Mouse (Mus musculus) midbrain, embryonic 13.5 days (tissue): ENCODE measurements at regions not wholly inside any gene's neighbourhood (a gene's known extent, or its start where the extent isn't known, plus 50 kb on each side); places are given as distances from the start of the nearest gene placed in this dataset.

Experiments
- ATAC-seq: fragments of 200-750 bp; cut with Nextera tagmentation; 2 replicates; pipeline ENCODE4 v1.8.0; 2017; ENCODE audit warnings: mild to moderate bottlenecking, moderate TSS enrichment, moderate library complexity
- H3K27ac ChIP-seq: fragments of 300-500 bp; sonication (generic); 2 replicates; pipeline ENCODE4 v1.5.1; 2015; ENCODE audit warnings: inconsistent platforms, mild to moderate bottlenecking, moderate library complexity
- H3K27me3 ChIP-seq: fragments of 300-500 bp; sonication (generic); 2 replicates; pipeline ENCODE4 v1.6.1; 2015; ENCODE audit warnings: mild to moderate bottlenecking, inconsistent platforms
- H3K36me3 ChIP-seq: fragments of 300-500 bp; sonication (generic); 2 replicates; pipeline ENCODE4 v1.6.1; 2015; ENCODE audit warnings: mild to moderate bottlenecking, inconsistent platforms
- H3K4me1 ChIP-seq: fragments of 300-500 bp; sonication (generic); replicated peaks from 2 replicates; pipeline ENCODE4 v1.6.1; 2015; ENCODE audit warnings: inconsistent platforms
- H3K4me2 ChIP-seq: fragments of 300-500 bp; sonication (generic); replicated peaks from 2 replicates; pipeline ENCODE4 v1.6.1; 2015; ENCODE audit warnings: moderate library complexity, mild to moderate bottlenecking, inconsistent platforms
- H3K4me3 ChIP-seq: fragments of 300-500 bp; sonication (generic); replicated peaks from 2 replicates; pipeline ENCODE4 v1.5.1; 2015; ENCODE audit warnings: mild to moderate bottlenecking, inconsistent platforms
- H3K9ac ChIP-seq: fragments of 300-500 bp; sonication (generic); replicated peaks from 2 replicates; pipeline ENCODE4 v1.6.1; 2015; ENCODE audit warnings: mild to moderate bottlenecking, inconsistent platforms
- H3K9me3 ChIP-seq: fragments of 300-500 bp; sonication (generic); 2 replicates; pipeline ENCODE4 v1.6.1; 2016; ENCODE audit warnings: mild to moderate bottlenecking, inconsistent platforms
- WGBS: fragments of 180-500 bp; shearing (Covaris S2); methylation state at CpG from one replicate; pipeline ENCODE4 v1.1.7; 2015; 5-methylcytosine and 5-hydroxymethylcytosine counted together

GRCm38 (mm10) chr6:135569086-135569485, 206.7 kb downstream of the Emp1 start:
- Histone ChIP-seq H3K4me2 (no peak overlapping the region), H3K27me3 (no peaks in the 10 kb centered on the region), H3K27ac (no peak overlapping the region), H3K4me1 (no peaks in the 10 kb centered on the region), H3K4me3 (no peak overlapping the region), H3K36me3 (no peaks in the 10 kb centered on the region), H3K9me3 (no peaks in the 10 kb centered on the region), H3K9ac (no peak overlapping the region)
- no peak for ATAC-seq
- 81% methylated on average over 1 of the region's 1 CpGs for WGBS

GRCm38 (mm10) chr6:135575294-135575693, 212.9 kb downstream of the Emp1 start:
- no peak for ATAC-seq
- 83% methylated on average over 2 of the region's 2 CpGs for WGBS
- Histone ChIP-seq H3K27ac (no peak overlapping the region), H3K4me3 (no peak overlapping the region), H3K9ac (no peak overlapping the region), H3K27me3 (no peaks in the 10 kb centered on the region), H3K4me2 (no peak overlapping the region), H3K36me3 (no peaks in the 10 kb centered on the region), H3K9me3 (no peaks in the 10 kb centered on the region), H3K4me1 (peaks cover 9% of the 10 kb centered on the region; the same call in 1 of the 2 replicates)

- Histone ChIP-seq H3K4me3 (no peak overlapping the region), H3K36me3 (no peaks in the 10 kb centered on the region), H3K4me1 (peaks cover 14% of the 10 kb centered on the region), H3K27me3 (no peaks in the 10 kb centered on the region), H3K27ac (no peak overlapping the region), H3K4me2 (no peak overlapping the region), H3K9ac (no peak overlapping the region), H3K9me3 (no peaks in the 10 kb centered on the region)
- no peak for ATAC-seq
- WGBS = 59% methylated on average over 8 of the region's 8 CpGs
Measured at GRCm38 (mm10) chr6:135578728-135579127, 216.4 kb downstream of the Emp1 start.

- peaks cover 14% of the 10 kb centered on the region for H3K4me1 ChIP-seq
- no peak overlapping the region for H3K27ac ChIP-seq
- no peaks in the 10 kb centered on the region for H3K9me3 ChIP-seq
- no peaks in the 10 kb centered on the region for H3K36me3 ChIP-seq
- no peak overlapping the region for H3K4me2 ChIP-seq
- H3K9ac ChIP-seq = no peak overlapping the region
- no peak overlapping the region for H3K4me3 ChIP-seq
- ATAC-seq = no peak
- no peaks in the 10 kb centered on the region for H3K27me3 ChIP-seq
- WGBS = 37% methylated on average over 2 of the region's 2 CpGs
Measured at GRCm38 (mm10) chr6:135582567-135582966, 220.2 kb downstream of the Emp1 start.

GRCm38 (mm10) chr6:135584782-135585181, 222.4 kb downstream of the Emp1 start:
- Histone ChIP-seq H3K4me1 (peaks cover 5% of the 10 kb centered on the region), H3K9ac (no peak overlapping the region), H3K27ac (no peak overlapping the region), H3K4me2 (no peak overlapping the region), H3K27me3 (no peaks in the 10 kb centered on the region), H3K4me3 (no peak overlapping the region), H3K9me3 (no peaks in the 10 kb centered on the region), H3K36me3 (no peaks in the 10 kb centered on the region)
- 0 out of 2 replicates have a peak, but pooled peaks have one; percentile 37 for ATAC-seq
- 88% methylated on average over 2 of the region's 2 CpGs for WGBS

GRCm38 (mm10) chr6:135590084-135590483, 227.7 kb downstream of the Emp1 start:
- no peak for ATAC-seq
- H3K36me3 ChIP-seq = no peaks in the 10 kb centered on the region
- no peak overlapping the region for H3K27ac ChIP-seq
- no peak overlapping the region for H3K4me3 ChIP-seq
- no peaks in the 10 kb centered on the region for H3K4me1 ChIP-seq
- no peak overlapping the region for H3K9ac ChIP-seq
- H3K4me2 ChIP-seq = no peak overlapping the region
- H3K27me3 ChIP-seq = no peaks in the 10 kb centered on the region
- H3K9me3 ChIP-seq = no peaks in the 10 kb centered on the region

GRCm38 (mm10) chr6:135591085-135591484, 228.7 kb downstream of the Emp1 start:
- Histone ChIP-seq H3K36me3 (no peaks in the 10 kb centered on the region), H3K4me2 (no peak overlapping the region), H3K27ac (no peak overlapping the region), H3K4me3 (no peak overlapping the region), H3K9me3 (no peaks in the 10 kb centered on the region), H3K27me3 (no peaks in the 10 kb centered on the region), H3K4me1 (no peaks in the 10 kb centered on the region), H3K9ac (no peak overlapping the region)
- WGBS = 90% methylated on average over 9 of the region's 9 CpGs
- ATAC-seq = no peak

GRCm38 (mm10) chr6:135596358-135596757, 234.0 kb downstream of the Emp1 start:
- Histone ChIP-seq H3K27ac (no peak overlapping the region), H3K4me2 (no peak overlapping the region), H3K9me3 (no peaks in the 10 kb centered on the region), H3K4me1 (no peaks in the 10 kb centered on the region), H3K36me3 (no peaks in the 10 kb centered on the region), H3K4me3 (no peak overlapping the region), H3K9ac (no peak overlapping the region), H3K27me3 (no peaks in the 10 kb centered on the region)
- WGBS = 96% methylated on average over 4 of the region's 4 CpGs
- no peak for ATAC-seq

GRCm38 (mm10) chr6:135610504-135611096, 248.3 kb downstream of the Emp1 start:
- Histone ChIP-seq H3K4me1 (peaks cover 9% of the 10 kb centered on the region; the same call in 1 of the 2 replicates), H3K27ac (no peak overlapping the region), H3K9ac (no peak overlapping the region), H3K36me3 (no peaks in the 10 kb centered on the region), H3K27me3 (no peaks in the 10 kb centered on the region), H3K4me2 (no peak overlapping the region), H3K9me3 (no peaks in the 10 kb centered on the region), H3K4me3 (no peak overlapping the region)
- 39% methylated on average over 3 of the region's 3 CpGs for WGBS
- peak; percentile 56; the same call in 1 of the 2 replicates for ATAC-seq

GRCm38 (mm10) chr6:135627928-135628327, 265.6 kb downstream of the Emp1 start:
- Histone ChIP-seq H3K4me2 (no peak overlapping the region), H3K4me3 (no peak overlapping the region), H3K9me3 (peaks cover 4% of the 10 kb centered on the region; the same call in 1 of the 2 replicates), H3K27me3 (no peaks in the 10 kb centered on the region), H3K9ac (no peak overlapping the region), H3K4me1 (peaks cover 10% of the 10 kb centered on the region), H3K27ac (no peak overlapping the region), H3K36me3 (no peaks in the 10 kb centered on the region)
- ATAC-seq = peak; percentile 68
- WGBS = 12% methylated on average over 4 of the region's 4 CpGs

- H3K4me1 ChIP-seq = peaks cover 10% of the 10 kb centered on the region
- WGBS = 48% methylated on average over 3 of the region's 3 CpGs
- peaks cover 4% of the 10 kb centered on the region; the same call in 1 of the 2 replicates for H3K9me3 ChIP-seq
- no peak for ATAC-seq
- no peaks in the 10 kb centered on the region for H3K36me3 ChIP-seq
- no peak overlapping the region for H3K4me2 ChIP-seq
- no peak overlapping the region for H3K27ac ChIP-seq
- H3K4me3 ChIP-seq = no peak overlapping the region
- H3K9ac ChIP-seq = no peak overlapping the region
- H3K27me3 ChIP-seq = no peaks in the 10 kb centered on the region
Measured at GRCm38 (mm10) chr6:135629236-135629635, 266.9 kb downstream of the Emp1 start.

GRCm38 (mm10) chr6:135632671-135633070, 270.3 kb downstream of the Emp1 start:
- WGBS = 85% methylated on average over 5 of the region's 5 CpGs

GRCm38 (mm10) chr6:135636648-135637047, 274.3 kb downstream of the Emp1 start:
- ATAC-seq = no peak
- WGBS = 78% methylated on average over 8 of the region's 8 CpGs

More at GRCm38 (mm10) chr6:135632671-135633070, 270.3 kb downstream of the Emp1 start:
- H3K4me3 ChIP-seq = no peak overlapping the region
- H3K27me3 ChIP-seq = no peaks in the 10 kb centered on the region
- no peak for ATAC-seq
- no peak overlapping the region for H3K4me2 ChIP-seq
- no peak overlapping the region for H3K9ac ChIP-seq
- H3K9me3 ChIP-seq = peaks cover 4% of the 10 kb centered on the region; the same call in 1 of the 2 replicates
- peaks cover 8% of the 10 kb centered on the region for H3K4me1 ChIP-seq
- H3K27ac ChIP-seq = no peak overlapping the region
- no peaks in the 10 kb centered on the region for H3K36me3 ChIP-seq

More at GRCm38 (mm10) chr6:135636648-135637047, 274.3 kb downstream of the Emp1 start:
- no peaks in the 10 kb centered on the region for H3K36me3 ChIP-seq
- no peak overlapping the region for H3K4me3 ChIP-seq
- peaks cover 6% of the 10 kb centered on the region; the same call in 1 of the 2 replicates for H3K9me3 ChIP-seq
- H3K27ac ChIP-seq = no peak overlapping the region
- H3K4me2 ChIP-seq = no peak overlapping the region
- H3K9ac ChIP-seq = no peak overlapping the region
- no peaks in the 10 kb centered on the region for H3K4me1 ChIP-seq
- no peaks in the 10 kb centered on the region for H3K27me3 ChIP-seq
